Mouse (Mus musculus): ENCODE results near the gene Vrk3.

The Vrk3 gene

DNA sequence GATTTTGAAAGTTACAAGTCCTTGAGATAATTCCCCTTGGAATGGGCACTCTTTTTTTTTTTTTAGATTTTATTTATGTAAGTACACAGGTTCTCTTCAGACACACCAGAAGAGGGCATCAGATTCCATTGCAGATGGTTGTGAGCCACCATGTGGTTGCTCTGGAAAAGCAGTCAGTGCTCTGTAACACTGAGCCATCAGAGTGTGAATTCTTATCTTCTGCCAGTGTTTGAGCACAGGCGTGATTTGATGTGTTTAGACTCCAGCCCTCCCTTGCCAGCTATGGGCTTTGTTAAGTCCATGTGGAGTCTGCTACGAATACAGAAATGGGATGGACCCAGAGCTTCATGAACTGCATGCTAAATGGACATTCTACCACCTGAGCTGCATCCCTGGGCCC is 70.0 kb downstream of the Vrk3 start:
- DNase-seq (ENCODE audit: low spot score in 2 of 2) = no peak

DNA sequence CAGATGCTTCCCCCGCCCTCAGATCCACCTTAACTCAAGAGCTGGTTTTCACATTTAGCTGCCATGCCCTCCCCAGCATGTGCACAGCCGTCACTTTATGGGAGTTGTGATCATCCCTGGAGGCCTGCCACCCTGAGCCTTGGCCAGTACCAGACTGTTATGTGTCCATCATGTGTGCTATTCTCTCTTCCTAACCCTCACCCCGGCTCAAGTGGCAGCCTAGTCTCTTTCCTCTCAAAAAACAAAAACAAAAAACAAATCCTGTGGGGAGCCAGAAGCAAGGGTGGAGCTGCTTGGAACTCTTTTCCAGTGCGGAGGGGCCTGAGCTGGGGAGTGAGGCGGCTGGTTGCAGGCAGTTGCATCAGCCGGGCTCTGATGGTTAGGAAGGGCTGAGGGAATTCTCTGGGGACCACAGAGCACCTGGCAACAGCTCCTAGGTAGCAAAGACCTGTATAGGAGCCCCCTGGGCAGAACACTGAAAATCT is 70.6 kb downstream of the Vrk3 start:
- DNase-seq (ENCODE audit: low spot score in 2 of 2) = peak; percentile 4 to 31

DNA sequence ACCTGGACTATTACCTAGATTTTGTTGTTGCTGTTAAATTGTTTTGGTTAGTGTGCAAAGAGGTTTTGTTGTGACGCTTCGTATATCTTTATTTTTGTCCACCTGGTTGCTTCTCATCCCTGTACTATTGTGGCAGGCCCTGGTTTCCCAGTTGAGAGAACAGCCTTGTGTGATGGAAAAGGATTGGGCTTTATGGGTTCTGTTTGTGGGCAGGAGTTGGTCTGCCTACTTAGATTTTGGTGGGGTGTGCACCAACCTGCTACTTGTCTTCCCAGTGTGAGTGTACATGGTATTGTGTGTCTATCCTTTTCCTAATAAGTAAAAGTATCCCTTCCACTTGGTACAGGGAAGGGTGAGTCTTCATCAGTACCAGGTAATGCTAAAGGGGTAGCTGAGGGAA is 71.2 kb downstream of the Vrk3 start:
- no peak for DNase-seq (ENCODE audit: low spot score in 2 of 2)

DNA sequence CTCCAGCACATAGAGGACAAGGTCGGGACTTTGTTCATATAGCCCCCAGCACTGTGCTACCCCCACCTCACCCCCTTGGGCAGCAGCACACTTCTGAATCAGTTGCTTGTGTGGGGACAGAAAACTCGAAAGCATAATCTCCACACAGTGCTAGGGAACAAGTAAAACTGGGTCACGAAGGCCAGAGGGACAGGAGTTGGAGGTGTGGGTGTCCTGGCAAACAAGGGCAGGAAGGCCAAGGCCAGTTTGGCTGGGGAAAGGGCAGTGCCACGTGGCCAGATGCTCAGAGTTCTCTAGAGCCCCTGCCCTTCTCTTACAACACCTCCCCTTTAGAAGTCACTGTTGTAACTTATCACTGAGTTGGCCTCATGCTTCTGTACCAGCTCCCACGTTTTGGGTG is 71.7 kb downstream of the Vrk3 start:
- DNase-seq (ENCODE audit: low spot score in 2 of 2) = no peak

DNA sequence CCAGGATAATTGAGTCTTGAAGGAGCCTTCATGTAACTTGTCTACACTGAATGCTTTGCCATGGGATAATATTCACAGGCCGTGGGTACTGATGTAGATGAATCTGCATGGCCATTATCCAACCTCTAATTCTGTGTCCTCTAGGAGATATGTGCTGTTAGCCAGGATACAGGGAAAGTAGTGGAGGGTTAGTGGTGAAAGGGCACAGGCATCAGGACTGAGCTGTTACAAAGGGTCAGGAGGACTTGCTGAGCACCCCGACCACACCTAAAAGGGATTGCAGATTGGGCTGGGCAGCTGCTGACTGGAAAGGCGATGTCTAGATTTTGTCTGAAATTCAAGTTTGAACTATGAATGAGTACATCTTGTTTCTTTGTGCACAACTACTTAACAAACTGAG is 72.3 kb downstream of the Vrk3 start:
- no peak for DNase-seq (ENCODE audit: low spot score in 2 of 2)

DNA sequence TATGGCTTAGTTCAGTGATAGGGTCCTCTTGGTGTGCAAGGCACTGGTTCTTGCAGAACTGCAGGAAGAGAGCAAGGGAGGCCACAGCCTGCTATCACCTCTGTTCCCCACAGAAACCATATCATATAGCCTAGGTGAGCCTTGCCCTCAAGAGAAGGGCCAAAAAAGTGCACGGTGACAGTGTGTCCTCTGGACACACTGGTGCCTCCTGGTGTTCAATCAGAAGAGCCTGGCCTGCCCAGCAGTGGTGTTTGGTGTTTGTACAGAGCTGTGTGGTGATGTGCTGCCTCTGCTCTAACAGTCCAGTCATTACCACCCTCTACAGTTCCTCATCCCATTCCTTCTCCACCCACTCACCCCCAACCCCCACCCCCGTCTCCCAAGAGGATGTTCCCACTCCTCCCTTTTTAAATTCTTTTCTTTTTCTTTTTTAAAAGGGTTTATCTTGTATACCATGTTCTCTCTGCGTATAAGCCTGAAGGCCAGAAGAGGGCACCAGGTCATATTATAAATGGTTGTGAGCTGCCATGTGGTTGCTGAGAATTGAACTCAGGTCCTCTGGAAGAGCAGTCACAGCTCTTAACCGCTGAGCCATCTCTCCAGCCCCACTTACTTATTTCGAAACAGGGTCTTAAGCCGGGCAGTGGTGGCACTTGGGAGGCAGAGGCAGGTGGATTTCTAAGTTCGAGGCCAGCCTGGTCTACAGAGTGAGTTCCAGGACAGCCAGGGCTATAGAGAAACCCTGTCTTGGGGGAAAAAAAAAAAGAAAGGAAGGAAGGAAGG is 73.6 kb downstream of the Vrk3 start:
- DNase-seq (ENCODE audit: low spot score in 2 of 2) = peak; percentile 0 to 1

DNA sequence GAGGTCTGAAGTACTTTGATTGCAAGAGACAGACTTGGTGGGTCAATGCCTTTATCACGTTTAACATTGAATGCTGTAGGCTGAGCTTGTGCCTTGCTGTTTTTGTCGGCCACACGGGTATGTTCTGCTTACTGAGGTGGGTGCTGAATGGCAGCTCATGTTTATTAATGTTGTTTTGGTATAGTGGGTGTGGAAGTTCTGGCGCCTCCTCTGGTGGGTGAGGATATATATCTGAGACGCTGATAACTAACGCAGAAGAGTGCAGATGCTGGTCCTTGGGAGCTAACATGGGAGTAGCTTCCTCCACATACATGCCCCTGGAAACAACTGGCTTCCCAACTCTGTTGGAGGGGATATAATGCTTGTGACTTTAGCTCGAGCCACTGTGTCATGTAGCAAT is 75.2 kb downstream of the Vrk3 start:
- no peak for DNase-seq (ENCODE audit: low spot score in 2 of 2)

DNA sequence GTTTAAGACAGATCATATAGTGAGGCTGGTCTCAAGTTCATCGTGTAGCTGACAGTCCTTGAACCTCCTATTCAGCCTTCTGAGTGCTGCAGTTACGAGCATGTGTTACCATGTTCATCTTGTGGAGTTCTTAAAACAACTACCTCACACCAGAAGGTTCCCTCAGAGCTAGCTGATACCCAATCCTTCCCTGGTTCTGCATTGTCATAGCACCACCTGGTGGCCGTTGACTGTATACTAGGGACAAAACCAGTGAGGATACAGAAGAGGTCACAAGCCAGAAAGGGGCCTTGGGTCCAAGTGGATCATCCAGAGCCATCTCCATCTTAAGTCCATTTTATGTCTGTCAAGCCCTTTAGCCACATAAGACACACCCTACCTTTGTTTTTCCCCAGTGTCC is 76.7 kb downstream of the Vrk3 start:
- peak; percentile 64 to 76 for DNase-seq (ENCODE audit: low spot score in 2 of 2)

DNA sequence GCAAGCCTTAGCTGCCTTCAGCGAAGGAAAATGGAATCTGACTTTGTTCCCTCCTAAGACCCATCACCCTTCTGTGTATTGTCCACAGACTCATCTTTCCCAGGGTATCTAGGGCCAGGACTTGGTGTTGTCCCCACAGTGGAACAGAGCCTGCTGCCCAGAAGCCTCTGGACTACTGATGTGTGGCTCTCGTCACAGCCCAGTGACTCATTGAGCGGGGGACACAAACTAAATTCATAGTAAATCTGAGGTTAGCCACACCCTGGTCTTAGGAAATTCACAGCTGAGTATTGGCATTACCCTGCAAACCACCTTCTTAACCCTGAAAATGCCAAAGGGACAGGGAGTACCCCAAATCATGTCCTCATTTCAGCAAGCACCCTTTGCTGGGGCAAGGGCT is 78.6 kb downstream of the Vrk3 start:
- no peak for DNase-seq (ENCODE audit: low spot score in 2 of 2)
